Comparison of ENCODE assay signal across 39 mouse cellular contexts in the genomic region with DNA sequence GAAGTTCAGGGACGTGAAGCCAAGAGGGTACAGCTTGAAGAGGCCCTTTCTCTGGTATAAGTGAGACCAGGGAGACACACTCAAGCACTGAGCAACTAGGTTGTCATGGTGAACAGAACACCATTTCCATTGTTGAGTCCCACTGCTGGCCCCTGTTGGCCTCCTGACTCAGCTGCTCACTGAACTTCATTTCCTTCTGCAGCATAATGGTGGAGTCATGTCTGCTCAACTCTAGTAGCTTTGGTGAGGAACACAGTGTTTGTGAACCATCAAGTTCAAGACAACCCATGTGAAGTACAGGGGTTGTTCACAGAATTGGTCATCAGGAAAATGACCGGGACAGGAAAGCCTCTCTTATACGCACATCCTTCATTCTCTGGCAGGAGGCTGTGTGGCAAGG. TPM values are rescaled to one million over a fixed set of nuclear protein-coding genes. Genes with fewer than 3 reads are reported as not detected.
"Had no signal": no experiment of that assay in that cellular context is flagged by ENCODE, and none has a peak within 500 bp of the region (broad histone marks: within the 10 kb centered on the region; RNA-seq: fewer than 3 reads in every experiment).

A gene (minus strand): TSS at position 101 of the 400 bp plus-strand sequence.

- H3K36me3 ChIP-seq: embryonic facial prominence, embryonic 12.5 days; embryonic facial prominence, embryonic 13.5 days; embryonic facial prominence, embryonic 15.5 days; forebrain, embryonic 10.5 days; forebrain, embryonic 12.5 days; forebrain, embryonic 15.5 days had no signal

- H3K4me3 ChIP-seq: embryonic facial prominence, embryonic 10.5 days; embryonic facial prominence, embryonic 12.5 days; embryonic facial prominence, embryonic 13.5 days; embryonic facial prominence, embryonic 15.5 days; erythroblast, embryonic 14.5 days; forebrain, embryonic 10.5 days; forebrain, embryonic 12.5 days; forebrain, embryonic 13.5 days; forebrain, embryonic 15.5 days; gastrocnemius, adult 2 months; heart, adult 2 months had no signal

- DNase-seq: cerebellum, adult 2 months; cerebellum, adult 8-10 months; cerebellum, adult 9-10 months; cerebellum, adult 9-11 months; cerebellum, postnatal 10 days; cerebellum, postnatal 14 days; cerebellum, postnatal 25 days; cerebellum, postnatal 36 days; embryo, embryonic 11 days; forebrain, postnatal 0 days; gastrocnemius, adult 2 months; gastrocnemius, postnatal 10 days; gastrocnemius, postnatal 14 days; gastrocnemius, postnatal 25 days; gastrocnemius, postnatal 36 days; heart, adult 18-20 months; heart, adult 2 months had no signal

- H3K27ac ChIP-seq: embryonic facial prominence, embryonic 10.5 days; embryonic facial prominence, embryonic 12.5 days; embryonic facial prominence, embryonic 13.5 days; embryonic facial prominence, embryonic 15.5 days; forebrain, embryonic 10.5 days; forebrain, embryonic 12.5 days; forebrain, embryonic 13.5 days; forebrain, embryonic 15.5 days; gastrocnemius, adult 2 months; heart, adult 2 months had no signal

- H3K27me3 ChIP-seq: embryonic facial prominence, embryonic 12.5 days; embryonic facial prominence, embryonic 13.5 days; embryonic facial prominence, embryonic 15.5 days; forebrain, embryonic 12.5 days; forebrain, embryonic 13.5 days; forebrain, embryonic 15.5 days had no signal

- H3K4me2 ChIP-seq: embryonic facial prominence, embryonic 12.5 days; embryonic facial prominence, embryonic 13.5 days; embryonic facial prominence, embryonic 15.5 days; forebrain, embryonic 12.5 days; forebrain, embryonic 13.5 days; forebrain, embryonic 15.5 days had no signal

- H3K9ac ChIP-seq: embryonic facial prominence, embryonic 12.5 days; embryonic facial prominence, embryonic 13.5 days; embryonic facial prominence, embryonic 15.5 days; forebrain, embryonic 12.5 days; forebrain, embryonic 13.5 days; forebrain, embryonic 15.5 days; forebrain, postnatal 0 days had no signal

- ATAC-seq: forebrain, embryonic 13.5 days; forebrain, embryonic 14.5 days; forebrain, embryonic 15.5 days; forebrain, embryonic 16.5 days; forebrain, postnatal 0 days had no signal

- H3K9me3 ChIP-seq: embryonic facial prominence, embryonic 10.5 days; embryonic facial prominence, embryonic 12.5 days; embryonic facial prominence, embryonic 13.5 days; embryonic facial prominence, embryonic 15.5 days; forebrain, embryonic 10.5 days; forebrain, embryonic 12.5 days; forebrain, embryonic 13.5 days; forebrain, embryonic 15.5 days had no signal

- H3K4me1 ChIP-seq: embryonic facial prominence, embryonic 10.5 days; embryonic facial prominence, embryonic 12.5 days; embryonic facial prominence, embryonic 13.5 days; embryonic facial prominence, embryonic 15.5 days; forebrain, embryonic 10.5 days; forebrain, embryonic 12.5 days; forebrain, embryonic 13.5 days; forebrain, embryonic 15.5 days had no signal

RNA-seq across cellular contexts. Expression of the gene that starts here (rescaled TPM):
- total RNA-seq: common myeloid progenitor, adult 5-6 weeks; forebrain, postnatal 0 days; gastrocnemius, adult 18-20 months; gastrocnemius, adult 2 months; gastrocnemius, adult 8-10 months; gastrocnemius, postnatal 10 days; gastrocnemius, postnatal 14 days; gastrocnemius, postnatal 25 days; gastrocnemius, postnatal 36 days; gastrocnemius, postnatal 4 days; granulocyte monocyte progenitor cell, adult 5-6 weeks; heart, adult 2 months had no signal
- polyA plus RNA-seq: cerebellum, adult 2 months; cortical plate, adult 2 months; embryonic facial prominence, embryonic 10.5 days; embryonic facial prominence, embryonic 11.5 days; embryonic facial prominence, embryonic 12.5 days; embryonic facial prominence, embryonic 13.5 days; embryonic facial prominence, embryonic 14.5 days; embryonic facial prominence, embryonic 15.5 days; erythroblast, embryonic 14.5 days; forebrain, embryonic 10.5 days; forebrain, embryonic 11.5 days; forebrain, embryonic 13.5 days; forebrain, embryonic 14.5 days; forebrain, embryonic 15.5 days; forebrain, embryonic 16.5 days; forebrain, postnatal 0 days; frontal cortex, adult 2 months; gonadal fat pad, adult 2 months; heart, adult 2 months had no signal
